Mouse (Mus musculus): Measurements from ENCODE around the gene Adam17. TPM values are rescaled to one million over a fixed set of nuclear protein-coding genes. Genes with fewer than 3 reads are reported as not detected.

Gene Adam17
- polyA plus RNA-seq, 1 experiment from 2014 or later, result 89.4 TPM

- no peak overlapping the region for H3K4me3 ChIP-seq (ENCODE audit: inconsistent target)
- WGBS (ENCODE audit: missing documents), result 100% methylated on average over 7 of the region's 7 CpGs
- peaks cover 10% of the 10 kb centered on the region; the same call in 1 of the 2 replicates for H3K79me2 ChIP-seq (ENCODE audit: inconsistent target)
- H3K36me3 ChIP-seq (ENCODE audit: inconsistent target), result peaks cover 57% of the 10 kb centered on the region
- no peak overlapping the region for H3K27ac ChIP-seq
Measured at GRCm38 (mm10) chr12:21333021-21333420, 40.4 kb downstream of the Adam17 start.

- 89% methylated on average over 6 of the region's 6 CpGs for WGBS (ENCODE audit: missing documents)
- Histone ChIP-seq H3K4me3 (ENCODE audit: inconsistent target) (no peak overlapping the region), H3K36me3 (ENCODE audit: inconsistent target) (peaks cover 70% of the 10 kb centered on the region), H3K79me2 (ENCODE audit: inconsistent target) (peaks cover 10% of the 10 kb centered on the region; the same call in 1 of the 2 replicates), H3K27ac (no peak overlapping the region)
Measured at GRCm38 (mm10) chr12:21331711-21332110, 41.7 kb downstream of the Adam17 start.

GRCm38 (mm10) chr12:21330961-21331576 is 42.4 kb downstream of the Adam17 start:
- Histone ChIP-seq H3K4me3 (ENCODE audit: inconsistent target) (no peak overlapping the region), H3K36me3 (ENCODE audit: inconsistent target) (peaks cover 76% of the 10 kb centered on the region), H3K27ac (no peak overlapping the region), H3K79me2 (ENCODE audit: inconsistent target) (peaks cover 10% of the 10 kb centered on the region; the same call in 1 of the 2 replicates)
- 91% methylated on average over 10 of the region's 10 CpGs for WGBS (ENCODE audit: missing documents)

- H3K4me3 ChIP-seq (ENCODE audit: inconsistent target), result no peak overlapping the region
- no peak overlapping the region for H3K27ac ChIP-seq
- H3K79me2 ChIP-seq (ENCODE audit: inconsistent target), result peaks cover 4% of the 10 kb centered on the region; the same call in 1 of the 2 replicates
- WGBS (ENCODE audit: missing documents), result 96% methylated on average over 9 of the region's 9 CpGs
- H3K36me3 ChIP-seq (ENCODE audit: inconsistent target), result peaks cover 86% of the 10 kb centered on the region
Measured at GRCm38 (mm10) chr12:21329661-21330400, 43.6 kb downstream of the Adam17 start.

- no peak overlapping the region for H3K4me3 ChIP-seq (ENCODE audit: inconsistent target)
- no peaks in the 10 kb centered on the region for H3K79me2 ChIP-seq (ENCODE audit: inconsistent target)
- no peak overlapping the region for H3K27ac ChIP-seq
- WGBS (ENCODE audit: missing documents), result 92% methylated on average over 3 of the region's 3 CpGs
- H3K36me3 ChIP-seq (ENCODE audit: inconsistent target), result peaks cover 86% of the 10 kb centered on the region
Measured at GRCm38 (mm10) chr12:21326325-21326724, 47.1 kb downstream of the Adam17 start.

- Histone ChIP-seq H3K36me3 (ENCODE audit: inconsistent target) (peaks cover 86% of the 10 kb centered on the region), H3K4me3 (ENCODE audit: inconsistent target) (no peak overlapping the region), H3K79me2 (ENCODE audit: inconsistent target) (no peaks in the 10 kb centered on the region), H3K27ac (no peak overlapping the region)
- 96% methylated on average over 8 of the region's 8 CpGs for WGBS (ENCODE audit: missing documents)
Measured at GRCm38 (mm10) chr12:21325266-21325665, 48.2 kb downstream of the Adam17 start.

- 90% methylated on average over 5 of the region's 5 CpGs for WGBS (ENCODE audit: missing documents)
- Histone ChIP-seq H3K4me3 (ENCODE audit: inconsistent target) (no peak overlapping the region), H3K36me3 (ENCODE audit: inconsistent target) (peaks cover 82% of the 10 kb centered on the region), H3K79me2 (ENCODE audit: inconsistent target) (no peaks in the 10 kb centered on the region), H3K27ac (no peak overlapping the region)
Measured at GRCm38 (mm10) chr12:21324101-21324500, 49.3 kb downstream of the Adam17 start.

GRCm38 (mm10) chr12:21322856-21323255 is 50.6 kb downstream of the Adam17 start:
- Histone ChIP-seq H3K27ac (no peak overlapping the region), H3K36me3 (ENCODE audit: inconsistent target) (peaks cover 69% of the 10 kb centered on the region), H3K79me2 (ENCODE audit: inconsistent target) (no peaks in the 10 kb centered on the region), H3K4me3 (ENCODE audit: inconsistent target) (no peak overlapping the region)
- WGBS (ENCODE audit: missing documents), result 94% methylated on average over 9 of the region's 9 CpGs

- WGBS (ENCODE audit: missing documents), result 100% methylated on average over 4 of the region's 4 CpGs
Measured at GRCm38 (mm10) chr12:21322296-21322695, 51.1 kb downstream of the Adam17 start.

GRCm38 (mm10) chr12:21321170-21321569 is 52.3 kb downstream of the Adam17 start:
- 95% methylated on average over 9 of the region's 9 CpGs for WGBS (ENCODE audit: missing documents)
- H3K4me3 ChIP-seq (ENCODE audit: inconsistent target), result no peak overlapping the region
- no peaks in the 10 kb centered on the region for H3K79me2 ChIP-seq (ENCODE audit: inconsistent target)
- H3K36me3 ChIP-seq (ENCODE audit: inconsistent target), result peaks cover 53% of the 10 kb centered on the region
- H3K27ac ChIP-seq, result no peak overlapping the region

More at GRCm38 (mm10) chr12:21322296-21322695, 51.1 kb downstream of the Adam17 start:
- Histone ChIP-seq H3K4me3 (ENCODE audit: inconsistent target) (no peak overlapping the region), H3K27ac (no peak overlapping the region), H3K79me2 (ENCODE audit: inconsistent target) (no peaks in the 10 kb centered on the region), H3K36me3 (ENCODE audit: inconsistent target) (peaks cover 64% of the 10 kb centered on the region)

GRCm38 (mm10) chr12:21320317-21320716 is 53.1 kb downstream of the Adam17 start:
- Histone ChIP-seq H3K4me3 (ENCODE audit: inconsistent target) (no peak overlapping the region), H3K79me2 (ENCODE audit: inconsistent target) (no peaks in the 10 kb centered on the region), H3K27ac (no peak overlapping the region), H3K36me3 (ENCODE audit: inconsistent target) (peaks cover 47% of the 10 kb centered on the region)
- 90% methylated on average over 4 of the region's 4 CpGs for WGBS (ENCODE audit: missing documents)

GRCm38 (mm10) chr12:21318143-21318895 is 55.1 kb downstream of the Adam17 start:
- Histone ChIP-seq H3K36me3 (ENCODE audit: inconsistent target) (peaks cover 44% of the 10 kb centered on the region; the same call in 1 of the 2 replicates), H3K4me3 (ENCODE audit: inconsistent target) (no peak overlapping the region), H3K79me2 (ENCODE audit: inconsistent target) (no peaks in the 10 kb centered on the region), H3K27ac (no peak overlapping the region)
- WGBS (ENCODE audit: missing documents), result 86% methylated on average over 12 of the region's 12 CpGs

GRCm38 (mm10) chr12:21316869-21317265 is 56.6 kb downstream of the Adam17 start:
- peak overlapping the region; percentile 41 for H3K4me3 ChIP-seq (ENCODE audit: inconsistent target)
- H3K79me2 ChIP-seq (ENCODE audit: inconsistent target), result no peaks in the 10 kb centered on the region
- H3K27ac ChIP-seq, result no peak overlapping the region
- 55% methylated on average over 7 of the region's 7 CpGs for WGBS (ENCODE audit: missing documents)
- peaks cover 48% of the 10 kb centered on the region; the same call in 1 of the 2 replicates for H3K36me3 ChIP-seq (ENCODE audit: inconsistent target)

- Histone ChIP-seq H3K4me3 (ENCODE audit: inconsistent target) (peak within 1 kb of the TSS; percentile 41), H3K79me2 (ENCODE audit: inconsistent target) (no peaks in the 10 kb centered on the region), H3K36me3 (ENCODE audit: inconsistent target) (peaks cover 50% of the 10 kb centered on the region; the same call in 1 of the 2 replicates), H3K27ac (no peak within 1 kb of the TSS)
- 3% methylated on average over 49 of the region's 59 CpGs for WGBS (ENCODE audit: missing documents)
Measured at GRCm38 (mm10) chr12:21315923-21316868, 57.2 kb downstream of the Adam17 start, which contains the start of gene Iah1. TSS of gene Iah1 (plus strand) at chr12:21316389.
